Mouse (Mus musculus) intestine, postnatal 0 days (tissue): ENCODE measurements around the gene Ttn. TPM values are rescaled to one million over a fixed set of nuclear protein-coding genes. Genes with fewer than 3 reads are reported as not detected.

Source experiments
- ATAC-seq: fragments of 200-750 bp; cut with Nextera tagmentation; 2 replicates; pipeline ENCODE4 v1.8.0; 2017; ENCODE audit warnings: mild to moderate bottlenecking, moderate TSS enrichment, moderate library complexity
- H3K27ac ChIP-seq: fragments of 300-500 bp; sonication (generic); 2 replicates; pipeline ENCODE4 v1.5.1; 2014; ENCODE audit warnings: mild to moderate bottlenecking, low read depth, low read length, moderate library complexity
- H3K27me3 ChIP-seq: fragments of 300-500 bp; sonication (generic); replicated peaks from 2 replicates; pipeline ENCODE4 v1.6.1; 2014; ENCODE audit warnings: low read length, mixed read lengths; ENCODE audit not compliant: control insufficient read depth, insufficient read depth
- H3K36me3 ChIP-seq: fragments of 300-500 bp; sonication (generic); 2 replicates; pipeline ENCODE4 v1.6.1; 2014; ENCODE audit warnings: mild to moderate bottlenecking, moderate library complexity; ENCODE audit not compliant: control insufficient read depth, insufficient read depth
- H3K4me1 ChIP-seq: fragments of 300-500 bp; sonication (generic); replicated peaks from 2 replicates; pipeline ENCODE4 v1.6.1; 2014; ENCODE audit warnings: antibody characterized with exemption, low read length, mixed read lengths; ENCODE audit not compliant: control insufficient read depth, insufficient read depth
- H3K4me2 ChIP-seq: fragments of 300-500 bp; sonication (generic); replicated peaks from 2 replicates; pipeline ENCODE4 v1.6.1; 2014; ENCODE audit warnings: low read depth, mild to moderate bottlenecking, moderate library complexity
- H3K4me3 ChIP-seq: fragments of 300-500 bp; sonication (generic); 2 replicates; pipeline ENCODE4 v1.5.1; 2014; ENCODE audit warnings: low read depth, low read length
- H3K9ac ChIP-seq: fragments of 300-500 bp; sonication (generic); 2 replicates; pipeline ENCODE4 v1.6.1; 2014; ENCODE audit warnings: mild to moderate bottlenecking, low read depth, low read length
- H3K9me3 ChIP-seq: fragments of 300-500 bp; sonication (generic); 2 replicates; pipeline ENCODE4 v1.6.1; 2016; ENCODE audit warnings: mixed run types; ENCODE audit not compliant: control insufficient read depth
- CTCF ChIP-seq: sonication (generic); IDR thresholded peaks from 2 replicates; pipeline ENCODE4 v1.5.1; 2016; ENCODE audit warnings: low read depth, mild to moderate bottlenecking, control low read depth, antibody characterized with exemption, moderate library complexity
- whole genome bisulfite sequencing: fragments of 180-500 bp; shearing (Covaris S2); extraction: QIAGEN DNeasy Blood & Tissue Kit; methylation state at CpG from one replicate; pipeline ENCODE4 v1.1.7; 2014; 5-methylcytosine and 5-hydroxymethylcytosine counted together
- polyA plus RNA-seq: library from polyadenylated mRNA; unstranded; fragments of >200 nt; fragmentation: Nextera tagmentation; extraction: Ambion mirVana; gene quantifications from 2 replicates; pipeline ENCODE4 v1.2.1, GENCODE M21; 2015

Ttn gene
- polyA plus RNA-seq, 1 experiment from 2014 or later = 0.01 TPM

DNA sequence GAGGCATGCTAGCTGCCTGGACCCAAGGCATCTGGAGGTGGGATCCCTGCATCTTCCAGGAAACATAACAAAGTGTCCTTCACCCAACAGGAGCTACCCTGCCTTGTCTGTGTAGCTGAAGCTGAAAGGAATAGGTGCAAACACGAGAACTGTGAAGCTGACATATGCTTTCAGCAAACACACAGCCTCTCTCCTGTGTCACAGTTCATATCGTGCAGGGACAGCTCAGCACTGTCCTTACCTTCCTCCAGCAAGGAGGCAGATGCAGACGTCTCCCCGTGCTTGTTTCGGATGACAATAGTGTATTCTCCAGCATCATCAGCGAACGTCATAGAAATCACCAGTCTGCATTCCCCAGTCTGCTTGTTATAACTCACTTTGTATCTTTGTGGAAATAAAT, 32.6 kb downstream of the Ttn start:
- H3K4me3 ChIP-seq = no peak overlapping the region
- WGBS = 67% methylated on average over 7 of the region's 7 CpGs
- H3K27ac ChIP-seq = no peak overlapping the region
- no peak overlapping the region for H3K4me2 ChIP-seq
- no peak overlapping the region for H3K9ac ChIP-seq
- H3K27me3 ChIP-seq = no peaks in the 10 kb centered on the region
- no peaks in the 10 kb centered on the region for H3K36me3 ChIP-seq
- ATAC-seq = no peak
- H3K4me1 ChIP-seq = no peaks in the 10 kb centered on the region
- H3K9me3 ChIP-seq = no peaks in the 10 kb centered on the region
- TF ChIP-seq CTCF = no peak

DNA sequence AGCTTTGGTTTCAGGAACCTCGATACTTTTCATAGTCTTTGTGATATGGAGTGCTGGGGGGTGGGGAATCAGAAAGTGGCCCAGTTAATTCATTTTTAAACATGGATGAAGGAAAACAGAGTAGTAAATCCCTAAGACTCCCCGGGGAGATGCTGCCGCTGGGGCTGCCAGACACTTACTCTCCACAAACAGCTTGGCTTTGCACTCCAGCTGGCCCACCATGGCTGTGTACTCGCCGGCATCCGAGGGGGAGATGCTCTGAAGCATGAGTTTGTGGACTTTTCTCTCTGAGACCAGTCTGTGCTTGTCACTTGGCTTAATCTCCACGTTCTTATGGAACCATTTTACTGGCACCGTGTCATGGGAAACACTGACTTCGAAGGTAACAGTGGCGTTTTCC, 43.8 kb downstream of the Ttn start:
- WGBS = 62% methylated on average over 10 of the region's 10 CpGs
- ATAC-seq = no peak
- H3K9ac ChIP-seq = no peak overlapping the region
- H3K4me3 ChIP-seq = no peak overlapping the region
- no peaks in the 10 kb centered on the region for H3K9me3 ChIP-seq
- no peak overlapping the region for H3K4me2 ChIP-seq
- TF ChIP-seq CTCF = no peak
- no peak overlapping the region for H3K27ac ChIP-seq
- H3K27me3 ChIP-seq = no peaks in the 10 kb centered on the region
- H3K4me1 ChIP-seq = no peaks in the 10 kb centered on the region
- no peaks in the 10 kb centered on the region for H3K36me3 ChIP-seq

DNA sequence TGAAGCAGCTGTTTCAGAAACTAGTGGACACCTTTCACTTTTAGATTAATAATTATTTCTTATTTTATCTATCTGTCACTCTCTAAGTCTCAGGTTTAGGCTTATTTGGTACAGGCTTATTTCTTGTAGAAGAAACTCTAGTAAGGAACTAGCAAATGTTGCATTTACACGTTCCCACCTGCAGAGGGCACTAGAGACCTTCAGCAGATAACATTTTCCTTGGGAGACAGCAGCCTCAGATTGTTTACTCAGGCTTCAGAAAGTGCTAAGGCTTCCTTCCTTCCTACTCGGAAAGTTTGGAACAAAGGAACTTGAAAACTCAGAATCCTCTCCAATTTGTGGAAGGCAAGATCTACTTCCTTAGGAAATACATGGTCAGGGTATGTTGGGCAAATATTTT, 52.6 kb downstream of the Ttn start:
- 1% methylated on average over 2 of the region's 2 CpGs for WGBS
- H3K9ac ChIP-seq = no peak overlapping the region
- H3K9me3 ChIP-seq = no peaks in the 10 kb centered on the region
- H3K4me1 ChIP-seq = no peaks in the 10 kb centered on the region
- no peak overlapping the region for H3K4me2 ChIP-seq
- H3K27me3 ChIP-seq = no peaks in the 10 kb centered on the region
- TF ChIP-seq CTCF = peak; percentile 95
- ATAC-seq = no peak
- no peak overlapping the region for H3K27ac ChIP-seq
- H3K4me3 ChIP-seq = no peak overlapping the region
- no peaks in the 10 kb centered on the region for H3K36me3 ChIP-seq

DNA sequence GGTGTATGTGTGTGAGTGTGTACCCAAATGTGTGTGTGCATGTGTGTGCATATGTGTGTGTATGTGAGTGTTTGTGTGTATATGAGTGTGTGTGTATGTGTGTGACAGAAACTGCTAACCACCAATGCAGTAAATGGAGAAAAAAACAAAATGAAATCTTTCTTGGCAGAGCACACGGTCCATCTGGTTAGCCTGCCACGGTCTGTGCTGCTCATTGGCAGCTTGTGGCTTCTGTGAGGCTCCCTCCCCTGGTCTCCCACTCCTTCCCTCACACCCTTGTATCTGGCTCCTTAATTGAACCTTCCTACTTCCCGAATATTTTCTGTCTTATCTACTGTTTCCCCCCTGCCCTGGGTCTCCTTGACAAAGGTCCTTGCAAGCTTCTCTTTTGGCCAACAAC, 53.5 kb downstream of the Ttn start:
- no peaks in the 10 kb centered on the region for H3K36me3 ChIP-seq
- 60% methylated on average over 3 of the region's 3 CpGs for WGBS
- ATAC-seq = no peak
- H3K9ac ChIP-seq = no peak overlapping the region
- no peaks in the 10 kb centered on the region for H3K27me3 ChIP-seq
- H3K4me3 ChIP-seq = no peak overlapping the region
- no peaks in the 10 kb centered on the region for H3K9me3 ChIP-seq
- H3K4me2 ChIP-seq = no peak overlapping the region
- no peak overlapping the region for H3K27ac ChIP-seq
- TF ChIP-seq CTCF = no peak
- no peaks in the 10 kb centered on the region for H3K4me1 ChIP-seq

DNA sequence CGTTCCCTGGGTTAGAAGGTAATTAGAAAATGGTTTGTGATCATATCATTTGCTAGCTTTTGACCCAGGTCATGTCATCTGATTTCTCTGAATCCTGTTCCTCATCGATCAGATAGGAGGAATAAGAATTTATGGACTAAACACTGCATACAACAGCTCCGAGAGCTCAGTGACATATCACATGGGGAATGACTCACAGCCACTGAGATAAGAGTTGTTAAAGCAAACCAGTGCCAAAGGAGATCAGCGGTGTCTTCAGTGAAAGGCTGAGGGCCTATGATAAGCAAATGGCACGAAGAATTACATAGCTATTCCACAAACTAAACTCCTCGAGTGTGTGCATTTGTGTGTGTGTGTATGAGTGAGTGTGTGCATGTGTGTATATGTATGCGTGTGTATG, 54.0 kb downstream of the Ttn start:
- Histone ChIP-seq H3K36me3 (no peaks in the 10 kb centered on the region), H3K4me3 (no peak overlapping the region), H3K27ac (no peak overlapping the region), H3K4me2 (no peak overlapping the region), H3K9me3 (no peaks in the 10 kb centered on the region), H3K27me3 (no peaks in the 10 kb centered on the region), H3K9ac (no peak overlapping the region), H3K4me1 (no peaks in the 10 kb centered on the region)
- TF ChIP-seq CTCF = no peak
- 42% methylated on average over 7 of the region's 7 CpGs for WGBS
- peak; percentile 73 for ATAC-seq

DNA sequence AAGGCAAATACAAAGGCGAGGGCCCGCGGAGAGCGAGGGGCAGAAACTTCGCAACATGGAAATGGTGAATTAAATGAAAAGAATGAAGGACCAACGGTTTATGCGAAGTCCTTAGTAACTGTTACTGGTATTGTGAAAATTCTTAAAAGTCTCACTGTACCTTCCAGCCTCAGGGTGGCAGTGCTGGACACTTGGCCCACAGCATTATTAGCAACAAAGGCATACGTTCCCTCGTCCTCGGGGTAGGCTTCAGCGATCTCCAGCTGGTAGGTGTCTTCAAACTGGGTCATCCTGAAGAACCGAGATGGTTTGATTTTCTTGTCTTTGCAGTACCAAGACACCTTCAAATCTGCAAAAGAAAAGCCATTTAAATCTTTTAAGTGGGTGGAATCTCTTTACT, 55.4 kb downstream of the Ttn start:
- no peak overlapping the region for H3K9ac ChIP-seq
- H3K27me3 ChIP-seq = no peaks in the 10 kb centered on the region
- WGBS = 73% methylated on average over 12 of the region's 12 CpGs
- H3K4me3 ChIP-seq = no peak overlapping the region
- H3K36me3 ChIP-seq = no peaks in the 10 kb centered on the region
- no peaks in the 10 kb centered on the region for H3K9me3 ChIP-seq
- H3K4me2 ChIP-seq = no peak overlapping the region
- no peak overlapping the region for H3K27ac ChIP-seq
- H3K4me1 ChIP-seq = no peaks in the 10 kb centered on the region
- ATAC-seq = no peak
- peak; percentile 42 for TF ChIP-seq CTCF

DNA sequence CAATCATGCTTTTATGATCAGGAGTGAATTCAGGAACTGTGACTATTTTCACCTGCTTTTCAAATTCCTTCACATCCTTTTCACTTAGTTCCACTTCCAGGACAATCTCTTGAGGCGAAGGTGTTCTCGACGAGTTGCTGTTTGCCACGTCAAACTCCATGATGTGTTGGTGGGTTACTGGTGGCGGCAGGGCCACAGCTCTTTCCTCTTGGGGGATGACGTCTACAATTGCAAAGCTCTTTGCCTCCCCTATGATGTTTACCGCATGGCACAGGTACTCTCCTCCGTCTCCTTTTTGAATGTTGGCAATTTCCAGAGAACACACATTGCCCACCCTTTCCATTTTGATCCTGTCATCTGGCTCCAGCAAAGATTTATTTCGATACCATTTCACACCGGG, 67.4 kb downstream of the Ttn start:
- no peaks in the 10 kb centered on the region for H3K36me3 ChIP-seq
- H3K9ac ChIP-seq = no peak overlapping the region
- H3K4me1 ChIP-seq = no peaks in the 10 kb centered on the region
- TF ChIP-seq CTCF = no peak
- no peak overlapping the region for H3K4me2 ChIP-seq
- no peaks in the 10 kb centered on the region for H3K27me3 ChIP-seq
- 95% methylated on average over 10 of the region's 10 CpGs for WGBS
- H3K4me3 ChIP-seq = no peak overlapping the region
- no peak for ATAC-seq
- H3K9me3 ChIP-seq = no peaks in the 10 kb centered on the region
- no peak overlapping the region for H3K27ac ChIP-seq
